Mouse (Mus musculus) Patski (cell line): Measurements from ENCODE around the gene Adgrl3. TPM values are rescaled to one million over a fixed set of nuclear protein-coding genes. Genes with fewer than 3 reads are reported as not detected.

Experiments used
- ATAC-seq: fragments of 100-300 bp; one replicate; pipeline ENCODE4 v1.8.0; 2021
- CTCF ChIA-PET: fragments of 350-600 bp; sonication (Branson Sonifier 250); formaldehyde crosslinking; loops from one replicate; lab custom pipeline; 2022; ENCODE audit warnings: inconsistent platforms; lab: Charles Lee
- POLR2A ChIA-PET: fragments of 350-600 bp; sonication (Branson Sonifier 250); formaldehyde crosslinking; loops from one replicate; lab custom pipeline; 2022; ENCODE audit warnings: antibody characterized with exemption, inconsistent platforms; lab: Charles Lee
- DNase-seq: peaks from one replicate; pipeline ENCODE4 v3.0.0-alpha.2; 2011; ENCODE audit warnings: low read depth, low spot score
- H3K27me3 ChIP-seq: fragments of 371-371 bp; one replicate; pipeline ENCODE4 v1.5.1; 2021
- CTCF ChIP-seq: fragments of 100-300 bp; IDR thresholded peaks from one replicate; pipeline ENCODE4 v1.5.1; 2021
- in situ Hi-C: fragments of 300-500 bp; cut with MboI; formaldehyde crosslinking; loops from 3 replicates; pipeline ENCODE4 v1.11.1; 2018; ENCODE audit warnings: low pct_unique_long_range_greater_than_20kb, mixed read lengths
- polyA plus RNA-seq: library from polyadenylated mRNA; unstranded; gene quantifications from one replicate; pipeline ENCODE4 v1.2.3, GENCODE M21; 2021

Gene Adgrl3
- polyA plus RNA-seq, 1 experiment from 2014 or later = 0.03 TPM

- TF ChIP-seq CTCF = no peak
- ATAC-seq = no peak
- POLR2A ChIA-PET = no interaction called here
- H3K27me3 ChIP-seq = peaks cover 3% of the 10 kb centered on the region
- in situ Hi-C loops = no loop called here
- CTCF ChIA-PET = no interaction called here
- no peak for DNase-seq
Measured at GRCm38 (mm10) chr5:81653941-81654340, 634.0 kb downstream of the Adgrl3 start.

DNA sequence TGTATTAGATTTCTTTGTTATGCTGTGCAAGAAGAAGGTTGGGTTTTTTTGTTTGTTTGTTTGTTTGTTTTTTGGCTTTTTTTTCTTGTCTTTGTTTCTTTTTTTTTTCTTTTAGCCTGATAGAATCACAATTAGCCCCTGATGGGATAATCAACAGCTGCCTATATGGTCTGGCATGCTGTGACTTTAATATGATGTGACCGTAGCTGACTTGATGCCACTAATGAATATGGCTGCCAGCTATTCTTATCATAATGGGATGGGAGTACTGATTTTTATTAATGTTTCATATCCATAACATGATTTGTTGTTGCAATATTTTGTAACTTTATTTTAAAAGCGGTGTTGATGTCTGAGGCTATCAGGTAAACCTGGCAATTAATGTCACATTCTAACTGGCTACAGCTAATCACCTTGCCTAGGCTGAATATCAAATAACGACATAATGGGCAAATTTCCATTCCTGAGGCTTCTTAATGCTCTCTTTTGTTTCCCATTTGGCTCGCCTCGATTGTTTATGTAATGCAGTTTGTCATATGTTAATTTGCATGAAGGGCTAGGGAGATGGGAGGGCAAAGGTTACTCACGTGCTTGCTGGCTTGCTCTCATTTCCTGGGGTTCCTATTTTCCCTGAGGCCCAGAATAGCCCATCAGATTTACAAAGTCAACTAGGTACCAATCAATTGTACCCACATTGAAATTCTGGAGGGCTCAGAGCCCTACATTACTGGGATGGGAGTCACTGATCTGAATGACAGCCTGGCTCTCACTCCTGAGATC lies 641.9 kb downstream of the Adgrl3 start:
- in situ Hi-C loops = no loop called here
- DNase-seq (no peak), ATAC-seq (no peak)
- peaks cover 9% of the 10 kb centered on the region for H3K27me3 ChIP-seq
- no peak for TF ChIP-seq CTCF
- ChIA-PET POLR2A (no interaction called here), CTCF (no interaction called here)

DNA sequence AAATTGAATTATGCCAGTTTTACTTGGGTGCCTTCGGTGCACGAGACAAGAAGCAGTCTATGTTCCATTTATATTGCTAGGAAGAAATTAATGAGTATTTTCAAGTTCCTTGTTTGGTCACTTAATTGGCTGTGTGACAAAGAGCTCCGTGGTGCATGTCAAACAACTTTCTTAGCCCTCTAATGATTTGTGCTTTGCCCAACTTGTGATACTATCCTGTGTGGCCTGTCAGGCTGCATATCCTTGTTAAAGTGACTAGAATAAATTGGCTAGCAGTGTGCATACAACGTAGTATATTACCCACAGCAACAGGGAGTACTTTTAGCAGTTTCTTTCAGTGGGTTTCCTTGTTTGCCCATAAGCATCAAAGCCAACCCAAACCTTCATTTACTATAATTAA lies 651.1 kb downstream of the Adgrl3 start:
- in situ Hi-C loops = no loop called here
- POLR2A ChIA-PET = no interaction called here
- DNase-seq (no peak), ATAC-seq (no peak)
- TF ChIP-seq CTCF = no peak
- CTCF ChIA-PET = interaction anchor here (0.9 kb wide), 1 partner anchor 12 kb away, joined by 3 read pairs; no protein-coding TSS in a partner anchor
- H3K27me3 ChIP-seq = no peaks in the 10 kb centered on the region

- in situ Hi-C loops = no loop called here
- CTCF ChIA-PET = no interaction called here
- no peaks in the 10 kb centered on the region for H3K27me3 ChIP-seq
- ATAC-seq (no peak), DNase-seq (no peak)
- POLR2A ChIA-PET = no interaction called here
- no peak for TF ChIP-seq CTCF
Measured at GRCm38 (mm10) chr5:81674275-81674974, 654.5 kb downstream of the Adgrl3 start.

GRCm38 (mm10) chr5:81674975-81675371 lies 655.0 kb downstream of the Adgrl3 start:
- in situ Hi-C loops = no loop called here
- no peak for ATAC-seq
- TF ChIP-seq CTCF = no peak
- no peak for DNase-seq
- POLR2A ChIA-PET = no interaction called here
- CTCF ChIA-PET = no interaction called here
- no peaks in the 10 kb centered on the region for H3K27me3 ChIP-seq

DNA sequence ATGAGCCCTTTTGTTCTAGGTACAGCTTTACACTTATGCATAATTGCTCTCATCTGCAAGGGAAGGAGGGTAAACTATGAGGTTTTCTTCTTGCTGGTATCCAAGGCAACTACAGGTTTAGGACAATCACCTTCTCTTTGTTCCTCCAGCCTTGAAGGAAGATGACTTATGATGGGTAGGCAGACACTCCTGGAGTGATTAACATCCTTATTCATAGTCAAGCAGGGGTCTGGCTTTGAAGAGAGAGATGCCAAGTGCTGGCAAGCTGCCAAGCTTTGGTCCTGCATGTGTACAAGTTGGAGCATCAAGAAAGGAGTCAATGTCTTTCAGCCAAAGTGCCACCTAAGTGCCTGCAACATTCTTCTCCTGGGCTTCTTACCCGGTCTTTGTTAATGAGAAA lies 657.0 kb downstream of the Adgrl3 start:
- no peak for DNase-seq
- in situ Hi-C loops = no loop called here
- no peak for ATAC-seq
- H3K27me3 ChIP-seq = no peaks in the 10 kb centered on the region
- CTCF ChIA-PET = no interaction called here
- TF ChIP-seq CTCF = no peak
- POLR2A ChIA-PET = no interaction called here

DNA sequence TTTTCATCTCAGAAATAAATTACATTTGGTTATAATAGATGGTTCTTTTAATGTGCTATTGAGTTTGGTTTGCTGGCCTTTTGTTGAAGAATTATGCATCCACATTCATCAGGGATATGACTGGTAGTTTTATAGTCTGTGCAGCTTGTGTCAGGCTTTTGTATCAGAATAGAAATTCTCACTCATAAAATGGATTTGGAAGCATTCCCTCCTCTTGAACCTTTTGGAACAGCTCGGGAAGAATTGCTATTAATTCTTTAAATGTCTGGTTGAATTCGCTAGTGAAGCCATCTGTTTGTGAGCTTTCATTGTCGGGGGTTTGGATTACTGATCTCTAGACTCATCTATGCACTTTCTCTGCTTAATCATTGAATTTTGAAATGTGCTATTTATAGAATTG lies 666.3 kb downstream of the Adgrl3 start:
- peaks cover 26% of the 10 kb centered on the region for H3K27me3 ChIP-seq
- no peak for DNase-seq
- ChIA-PET POLR2A (no interaction called here), CTCF (no interaction called here)
- in situ Hi-C loops = no loop called here
- TF ChIP-seq CTCF = no peak
- no peak for ATAC-seq

GRCm38 (mm10) chr5:81686845-81687244 lies 666.9 kb downstream of the Adgrl3 start:
- no peak for ATAC-seq
- H3K27me3 ChIP-seq = peaks cover 26% of the 10 kb centered on the region
- ChIA-PET CTCF (no interaction called here), POLR2A (no interaction called here)
- in situ Hi-C loops = no loop called here
- no peak for TF ChIP-seq CTCF
- DNase-seq = no peak

- POLR2A ChIA-PET = no interaction called here
- in situ Hi-C loops = no loop called here
Measured at GRCm38 (mm10) chr5:81729620-81730019, 709.7 kb downstream of the Adgrl3 start.

DNA sequence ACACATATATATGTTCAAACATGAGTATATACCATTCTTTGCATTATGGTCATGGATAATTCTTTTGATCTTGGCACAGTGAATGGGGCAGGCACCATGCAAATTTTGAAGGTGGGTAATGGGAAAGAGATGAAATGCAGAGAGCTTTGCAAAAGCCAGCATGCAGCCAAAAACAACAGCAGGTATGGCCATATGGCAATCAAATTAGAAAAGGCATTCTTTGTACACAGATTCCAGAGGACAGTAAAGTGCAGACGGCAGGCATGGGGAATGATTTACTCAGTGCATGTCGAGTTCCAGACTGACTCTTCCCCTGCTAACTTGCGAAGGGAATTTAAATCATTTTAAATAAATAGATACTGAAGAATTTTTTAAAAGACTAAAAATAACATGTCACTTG lies 716.1 kb downstream of the Adgrl3 start:
- TF ChIP-seq CTCF = no peak
- DNase-seq (no peak), ATAC-seq (no peak)
- POLR2A ChIA-PET = interaction anchor here (0.7 kb wide), 1 partner anchor 167 kb away, joined by 3 read pairs; no protein-coding TSS in a partner anchor
- in situ Hi-C loops = no loop called here
- CTCF ChIA-PET = no interaction called here
- peaks cover 8% of the 10 kb centered on the region for H3K27me3 ChIP-seq

More at GRCm38 (mm10) chr5:81729620-81730019, 709.7 kb downstream of the Adgrl3 start:
- DNase-seq (no peak), ATAC-seq (no peak)
- CTCF ChIA-PET = no interaction called here
- no peaks in the 10 kb centered on the region for H3K27me3 ChIP-seq
- TF ChIP-seq CTCF = no peak

DNA sequence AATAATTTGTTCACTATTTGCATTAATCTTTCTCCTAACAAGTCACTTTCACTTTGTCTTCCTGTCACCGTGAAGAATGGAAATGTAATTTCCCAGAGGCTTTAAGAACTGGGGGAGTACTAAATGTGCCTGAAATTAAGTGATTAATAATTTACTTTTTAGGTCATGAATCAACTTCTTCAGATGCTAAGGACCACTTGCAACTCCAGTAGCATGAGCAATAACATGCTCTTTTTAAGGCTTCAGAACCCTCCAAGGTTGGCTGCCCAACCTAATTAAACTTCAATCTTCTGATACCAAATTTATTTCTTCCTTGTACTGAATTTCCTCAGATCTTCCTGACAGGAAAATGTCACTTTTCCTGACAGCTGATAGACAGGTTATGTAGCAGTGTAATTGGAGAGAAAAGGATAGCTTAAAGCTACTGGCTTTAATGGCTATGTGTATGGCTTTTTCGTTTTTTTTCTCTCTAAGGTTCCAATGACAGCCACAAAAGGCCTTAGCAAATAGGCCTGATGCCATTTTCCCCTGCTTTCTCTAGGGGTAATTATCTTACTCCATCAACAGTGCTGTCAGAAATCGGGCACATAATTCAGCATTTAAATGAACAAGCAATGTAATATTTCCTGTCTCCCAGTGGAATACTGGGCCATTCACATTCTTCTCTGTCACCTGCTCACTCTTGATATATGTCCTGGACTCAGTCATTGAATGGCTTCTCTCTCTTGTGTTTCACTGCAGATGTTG lies 718.5 kb downstream of the Adgrl3 start:
- TF ChIP-seq CTCF = no peak
- in situ Hi-C loops = no loop called here
- H3K27me3 ChIP-seq = peaks cover 12% of the 10 kb centered on the region
- ChIA-PET CTCF (no interaction called here), POLR2A (interaction anchor here (0.8 kb wide), 1 partner anchor 67 kb away, joined by 4 read pairs; no protein-coding TSS in a partner anchor)
- DNase-seq (no peak), ATAC-seq (no peak)
